ENCODE assay signal across 29 mouse cellular contexts in the genomic region with DNA sequence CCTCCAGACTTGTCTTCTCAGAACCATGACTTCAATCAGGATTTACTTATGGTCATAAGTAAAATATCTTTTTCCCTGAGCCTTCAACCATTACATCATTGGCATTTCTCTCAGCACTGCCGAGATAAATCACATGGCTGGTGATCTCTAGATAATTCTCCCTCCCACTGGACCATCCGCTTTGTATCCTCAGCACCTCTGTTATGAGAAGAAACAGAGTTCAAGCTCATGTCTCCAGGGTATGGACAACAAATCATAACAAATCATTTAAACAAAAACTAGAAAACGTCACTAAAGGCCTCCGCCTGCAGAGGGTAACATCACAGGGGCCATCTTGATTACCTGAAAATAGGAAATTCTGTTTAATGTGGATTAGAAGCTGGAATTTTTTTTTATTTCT. TPM values are rescaled to one million over a fixed set of nuclear protein-coding genes. Genes with fewer than 3 reads are reported as not detected.
"Had no signal": no experiment of that assay in that cellular context is flagged by ENCODE, and none has a peak within 500 bp of the region (broad histone marks: within the 10 kb centered on the region; RNA-seq: fewer than 3 reads in every experiment).

No protein-coding gene starts in this region.

- H3K9ac ChIP-seq: heart, embryonic 13.5 days; heart, embryonic 15.5 days; hindbrain, embryonic 13.5 days; hindbrain, embryonic 15.5 days; kidney, embryonic 15.5 days; limb, embryonic 13.5 days; limb, embryonic 15.5 days; liver, embryonic 12.5 days; liver, embryonic 14.5 days had no signal

- H3K36me3 ChIP-seq: heart, embryonic 10.5 days; heart, embryonic 13.5 days; heart, embryonic 15.5 days; hindbrain, embryonic 13.5 days; hindbrain, embryonic 15.5 days; kidney, embryonic 15.5 days; limb, embryonic 13.5 days; limb, embryonic 15.5 days; liver, embryonic 12.5 days had no signal

- H3K27ac ChIP-seq: heart, embryonic 10.5 days; heart, embryonic 13.5 days; heart, embryonic 15.5 days; hindbrain, embryonic 13.5 days; hindbrain, embryonic 15.5 days; hindbrain, postnatal 0 days; kidney, embryonic 15.5 days; kidney, postnatal 0 days; limb, embryonic 13.5 days; limb, embryonic 15.5 days; liver, embryonic 12.5 days; liver, embryonic 14.5 days had no signal

- H3K4me2 ChIP-seq: heart, embryonic 13.5 days; heart, embryonic 15.5 days; hindbrain, embryonic 13.5 days; hindbrain, embryonic 15.5 days; kidney, embryonic 15.5 days; limb, embryonic 13.5 days; limb, embryonic 15.5 days; liver, embryonic 12.5 days had no signal

- H3K27me3 ChIP-seq: heart, embryonic 13.5 days; heart, embryonic 15.5 days; hindbrain, embryonic 13.5 days; hindbrain, embryonic 15.5 days; kidney, embryonic 15.5 days; limb, embryonic 13.5 days; limb, embryonic 15.5 days; liver, embryonic 12.5 days had no signal

- DNase-seq: gastrocnemius, postnatal 14 days; gastrocnemius, postnatal 36 days; heart, adult 18-20 months; heart, postnatal 14 days; heart, postnatal 36 days; kidney, adult 11 months; kidney, adult 2 months; kidney, adult 9 months; kidney, postnatal 14 days; kidney, postnatal 36 days; layer of hippocampus, adult 9-11 months; layer of hippocampus, postnatal 36 days; left cerebral cortex, postnatal 4 days had no signal

- ATAC-seq: hindbrain, postnatal 0 days; intestine, embryonic 16.5 days; liver, embryonic 12.5 days had no signal

- H3K4me1 ChIP-seq: heart, embryonic 15.5 days; hindbrain, embryonic 13.5 days; hindbrain, embryonic 15.5 days; kidney, embryonic 15.5 days; limb, embryonic 13.5 days; limb, embryonic 15.5 days; liver, embryonic 12.5 days had no signal

- H3K9me3 ChIP-seq: heart, embryonic 10.5 days; heart, embryonic 13.5 days; heart, embryonic 15.5 days; hindbrain, embryonic 13.5 days; hindbrain, embryonic 15.5 days; kidney, embryonic 15.5 days; limb, embryonic 13.5 days; limb, embryonic 15.5 days; liver, embryonic 12.5 days had no signal

- H3K4me3 ChIP-seq: heart, embryonic 10.5 days; heart, embryonic 13.5 days; heart, embryonic 15.5 days; hindbrain, embryonic 13.5 days; hindbrain, embryonic 15.5 days; kidney, embryonic 15.5 days; limb, embryonic 13.5 days; limb, embryonic 15.5 days; liver, embryonic 12.5 days had no signal

RNA-seq across cellular contexts. Expression of gene Atp8b4, which starts 58.9 kb away (rescaled TPM):
- total RNA-seq: layer of hippocampus, adult 18-20 months; layer of hippocampus, postnatal 36 days; left cerebral cortex, postnatal 10 days; left cerebral cortex, postnatal 25 days had no signal
- polyA plus RNA-seq: hindbrain, postnatal 0 days had no signal
